Mouse (Mus musculus) midbrain, postnatal 0 days (tissue): ENCODE data around the gene Dcun1d5. TPM values are rescaled to one million over a fixed set of nuclear protein-coding genes. Genes with fewer than 3 reads are reported as not detected.

Experiments
- ATAC-seq: fragments of 200-750 bp; cut with Nextera tagmentation; 2 replicates; pipeline ENCODE4 v1.8.0; 2017; ENCODE audit warnings: moderate number of reproducible peaks, mild to moderate bottlenecking, moderate TSS enrichment, moderate library complexity; ENCODE audit not compliant: low FRiP score
- DNase-seq: peaks from one replicate; pipeline ENCODE4 v3.0.0-alpha.2; 2015; ENCODE audit warnings: low spot score
- H3K27ac ChIP-seq: fragments of 300-500 bp; sonication (generic); 2 replicates; pipeline ENCODE4 v1.5.1; 2014; ENCODE audit warnings: low read depth, mild to moderate bottlenecking, low read length, mixed read lengths
- H3K27me3 ChIP-seq: fragments of 300-500 bp; sonication (generic); 2 replicates; pipeline ENCODE4 v1.6.1; 2014; ENCODE audit warnings: low read length, control low read depth, mixed read lengths; ENCODE audit not compliant: insufficient read depth
- H3K36me3 ChIP-seq: fragments of 300-500 bp; sonication (generic); 2 replicates; pipeline ENCODE4 v1.6.1; 2014; ENCODE audit warnings: low read length, control low read depth, mixed read lengths; ENCODE audit not compliant: insufficient read depth
- H3K4me1 ChIP-seq: fragments of 300-500 bp; sonication (generic); 2 replicates; pipeline ENCODE4 v1.6.1; 2014; ENCODE audit warnings: mild to moderate bottlenecking, control low read depth, antibody characterized with exemption, low read length, mixed read lengths; ENCODE audit not compliant: insufficient read depth
- H3K4me2 ChIP-seq: fragments of 300-500 bp; sonication (generic); 2 replicates; pipeline ENCODE4 v1.6.1; 2014; ENCODE audit warnings: low read depth, mild to moderate bottlenecking, low read length, mixed read lengths; ENCODE audit not compliant: poor library complexity, severe bottlenecking
- H3K4me3 ChIP-seq: fragments of 300-500 bp; sonication (generic); 2 replicates; pipeline ENCODE4 v1.5.1; 2014; ENCODE audit warnings: low read depth, mild to moderate bottlenecking, low read length, moderate library complexity
- H3K9ac ChIP-seq: fragments of 300-500 bp; sonication (generic); replicated peaks from 2 replicates; pipeline ENCODE4 v1.6.1; 2014; ENCODE audit warnings: mild to moderate bottlenecking, low read length, moderate library complexity, mixed read lengths; ENCODE audit not compliant: poor library complexity, severe bottlenecking
- H3K9me3 ChIP-seq: fragments of 300-500 bp; sonication (generic); 2 replicates; pipeline ENCODE4 v1.6.1; 2016; ENCODE audit warnings: low read length, control low read depth
- CTCF ChIP-seq: IDR thresholded peaks from 2 replicates; pipeline ENCODE4 v1.5.1; 2016; ENCODE audit warnings: antibody characterized with exemption, mild to moderate bottlenecking
- WGBS: fragments of 180-500 bp; shearing (Covaris S2); extraction: QIAGEN DNeasy Blood & Tissue Kit; methylation state at CpG from one replicate; pipeline ENCODE4 v1.1.7; 2014; 5-methylcytosine and 5-hydroxymethylcytosine counted together
- polyA plus RNA-seq: library from polyadenylated mRNA; unstranded; fragments of >200 nt; fragmentation: Nextera tagmentation; extraction: Ambion mirVana; gene quantifications from 2 replicates; pipeline ENCODE4 v1.2.1, GENCODE M21; 2015
- total RNA-seq: library from RNA; depleted of rRNA; stranded (reverse); fragments of >200 nt; gene quantifications from 2 replicates; pipeline ENCODE4 v1.2.3, GENCODE M21; 2014; rRNA removed

Dcun1d5 gene
- total RNA-seq (91.5 and 110 TPM in 2 replicates), polyA plus RNA-seq (71.0 and 83.1 TPM in 2 replicates)

GRCm38 (mm10) chr9:7184172-7184896 lies at the start of gene Dcun1d5, which contains the start of gene Dync2h1:
Gene Dcun1d5, plus strand, starts transcription at chr9:7184520.
Gene Dync2h1, minus strand, starts transcription at chr9:7184446.
- peak within 1 kb of the TSS; percentile 85 for H3K4me2 ChIP-seq
- peak; percentile 12; the same call in 1 of the 2 replicates for TF ChIP-seq CTCF
- H3K9ac ChIP-seq = peak within 1 kb of the TSS; percentile 97
- under 1% methylated on average over 57 of the region's 62 CpGs for WGBS
- peak within 1 kb of the TSS; percentile 59 for H3K4me3 ChIP-seq
- peak within 1 kb of the TSS; percentile 93 for H3K27ac ChIP-seq
- peak; percentile 99 for ATAC-seq
- H3K27me3 ChIP-seq = no peaks in the 10 kb centered on the region
- peak; percentile 96 for DNase-seq
- no peaks in the 10 kb centered on the region for H3K9me3 ChIP-seq
- peaks cover 3% of the 10 kb centered on the region; the same call in 1 of the 2 replicates for H3K36me3 ChIP-seq
- H3K4me1 ChIP-seq = peaks cover 7% of the 10 kb centered on the region; the same call in 1 of the 2 replicates

- no peak for TF ChIP-seq CTCF
- DNase-seq (no peak), ATAC-seq (no peak)
- Histone ChIP-seq H3K9me3 (no peaks in the 10 kb centered on the region), H3K27ac (no peak overlapping the region), H3K27me3 (no peaks in the 10 kb centered on the region), H3K4me2 (no peak overlapping the region), H3K4me1 (no peaks in the 10 kb centered on the region), H3K9ac (no peak overlapping the region), H3K36me3 (peaks cover 18% of the 10 kb centered on the region; the same call in 1 of the 2 replicates), H3K4me3 (no peak overlapping the region)
- 97% methylated on average over 2 of the region's 2 CpGs for WGBS
Measured at GRCm38 (mm10) chr9:7154391-7154790, 29.9 kb upstream of the Dcun1d5 start.

DNA sequence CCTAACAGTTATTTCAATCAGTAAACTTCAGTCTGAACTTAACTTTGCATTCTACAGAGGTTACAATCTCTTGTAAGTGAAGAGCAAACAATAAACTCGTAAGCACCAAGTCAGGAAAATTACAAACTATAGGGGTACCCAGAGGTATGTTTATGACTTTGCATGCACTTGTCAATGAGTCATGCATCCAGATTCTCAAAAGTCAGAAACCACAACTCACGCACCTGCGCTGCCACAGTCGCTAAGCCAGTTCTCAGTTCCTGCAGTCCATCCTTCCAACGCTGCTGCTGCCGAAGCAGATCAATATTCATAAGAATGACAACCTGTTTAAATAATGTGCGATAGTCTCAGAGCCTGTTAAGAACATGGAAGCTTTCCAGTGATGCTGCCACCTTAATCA lies 25.7 kb upstream of the Dcun1d5 start:
- Histone ChIP-seq H3K9me3 (no peaks in the 10 kb centered on the region), H3K36me3 (peaks cover 22% of the 10 kb centered on the region; the same call in 1 of the 2 replicates), H3K27me3 (no peaks in the 10 kb centered on the region), H3K4me1 (no peaks in the 10 kb centered on the region), H3K4me3 (no peak overlapping the region), H3K27ac (no peak overlapping the region), H3K4me2 (no peak overlapping the region), H3K9ac (no peak overlapping the region)
- WGBS = 95% methylated on average over 7 of the region's 7 CpGs
- DNase-seq (no peak), ATAC-seq (no peak)
- no peak for TF ChIP-seq CTCF

DNA sequence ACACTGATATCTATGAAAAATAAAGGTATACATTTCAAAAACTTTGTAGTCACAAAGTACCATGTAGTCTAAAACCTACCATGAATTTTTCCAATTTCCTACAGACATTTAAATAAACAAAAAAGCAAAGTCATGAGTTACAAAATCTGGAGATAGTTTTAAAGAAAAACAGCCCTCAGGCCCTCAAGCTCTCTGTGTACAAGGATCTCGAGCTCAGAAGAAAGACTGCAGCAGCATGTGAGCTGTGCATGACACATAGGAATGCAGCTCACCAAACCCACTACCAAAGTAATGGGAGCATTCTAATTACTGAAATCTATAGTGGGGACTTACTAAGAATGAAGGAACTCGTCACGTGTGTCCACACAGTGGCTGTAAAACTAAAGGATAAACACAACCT lies 24.6 kb upstream of the Dcun1d5 start:
- DNase-seq (no peak), ATAC-seq (no peak)
- no peaks in the 10 kb centered on the region for H3K27me3 ChIP-seq
- peaks cover 17% of the 10 kb centered on the region; the same call in 1 of the 2 replicates for H3K36me3 ChIP-seq
- H3K9ac ChIP-seq = no peak overlapping the region
- no peaks in the 10 kb centered on the region for H3K9me3 ChIP-seq
- WGBS = 88% methylated on average over 3 of the region's 3 CpGs
- no peak overlapping the region for H3K27ac ChIP-seq
- H3K4me3 ChIP-seq = no peak overlapping the region
- H3K4me1 ChIP-seq = no peaks in the 10 kb centered on the region
- H3K4me2 ChIP-seq = no peak overlapping the region
- no peak for TF ChIP-seq CTCF

GRCm38 (mm10) chr9:7160688-7161087 lies 23.6 kb upstream of the Dcun1d5 start:
- Histone ChIP-seq H3K4me1 (no peaks in the 10 kb centered on the region), H3K9ac (no peak overlapping the region), H3K4me3 (no peak overlapping the region), H3K36me3 (peaks cover 17% of the 10 kb centered on the region; the same call in 1 of the 2 replicates), H3K9me3 (no peaks in the 10 kb centered on the region), H3K4me2 (no peak overlapping the region), H3K27ac (no peak overlapping the region), H3K27me3 (no peaks in the 10 kb centered on the region)
- DNase-seq (no peak), ATAC-seq (no peak)
- no peak for TF ChIP-seq CTCF
- WGBS = 91% methylated on average over 5 of the region's 5 CpGs

GRCm38 (mm10) chr9:7167339-7167998 lies 16.9 kb upstream of the Dcun1d5 start:
- WGBS = 90% methylated on average over 6 of the region's 6 CpGs
- Histone ChIP-seq H3K4me2 (no peak overlapping the region), H3K36me3 (peaks cover 20% of the 10 kb centered on the region; the same call in 1 of the 2 replicates), H3K9ac (no peak overlapping the region), H3K4me3 (no peak overlapping the region), H3K27me3 (no peaks in the 10 kb centered on the region), H3K27ac (no peak overlapping the region), H3K4me1 (no peaks in the 10 kb centered on the region), H3K9me3 (no peaks in the 10 kb centered on the region)
- no peak for ATAC-seq
- no peak for DNase-seq
- no peak for TF ChIP-seq CTCF
